Mouse (Mus musculus) CD4-positive, CD25-positive, alpha-beta regulatory T cell (primary cell): Measurements from ENCODE around the gene Txndc15. TPM values are rescaled to one million over a fixed set of nuclear protein-coding genes. Genes with fewer than 3 reads are reported as not detected.

Experiments used
- polyA plus RNA-seq: library from polyadenylated mRNA; unstranded; fragments of 100-300 nt; shearing (Covaris generic); gene quantifications from one replicate; pipeline ENCODE4 v1.2.1, GENCODE M21; 2017

Gene Txndc15
- 62.1 TPM for polyA plus RNA-seq

DNA sequence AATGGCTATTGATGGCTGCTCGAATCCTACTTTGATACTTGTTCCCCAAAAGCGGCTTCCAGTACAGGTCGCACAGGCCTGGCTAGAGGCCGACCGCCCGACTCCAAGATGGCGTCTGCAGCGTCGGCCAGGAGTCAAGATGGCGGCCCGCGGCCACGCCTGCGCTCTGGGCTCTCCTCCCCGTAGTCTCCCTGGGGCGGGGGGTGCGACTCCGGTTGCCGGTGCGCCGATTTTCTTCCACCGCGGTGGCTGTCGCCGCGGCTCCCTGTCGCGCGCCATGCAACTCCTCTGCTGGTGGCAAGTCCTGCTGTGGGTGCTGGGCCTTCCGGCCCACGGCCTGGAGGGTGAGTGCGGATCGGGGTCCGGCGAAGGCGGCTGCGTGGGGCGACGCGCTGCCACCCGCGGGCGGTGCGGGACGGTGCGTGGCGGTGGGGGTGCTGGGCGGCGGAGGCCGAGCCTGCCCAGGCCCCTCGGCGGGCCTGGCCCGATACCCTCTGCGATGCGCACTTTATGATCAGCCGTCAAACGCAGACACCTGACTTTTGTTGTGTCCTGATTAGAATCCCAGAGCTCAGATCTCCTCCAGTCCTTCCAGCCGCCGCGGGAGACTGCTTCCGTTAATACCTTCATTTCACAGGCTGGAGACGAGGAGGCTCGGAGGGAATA, at the start of gene Txndc15:
Txndc15 (plus strand) TSS at position 150 of the 666 bp plus-strand sequence.

DNA sequence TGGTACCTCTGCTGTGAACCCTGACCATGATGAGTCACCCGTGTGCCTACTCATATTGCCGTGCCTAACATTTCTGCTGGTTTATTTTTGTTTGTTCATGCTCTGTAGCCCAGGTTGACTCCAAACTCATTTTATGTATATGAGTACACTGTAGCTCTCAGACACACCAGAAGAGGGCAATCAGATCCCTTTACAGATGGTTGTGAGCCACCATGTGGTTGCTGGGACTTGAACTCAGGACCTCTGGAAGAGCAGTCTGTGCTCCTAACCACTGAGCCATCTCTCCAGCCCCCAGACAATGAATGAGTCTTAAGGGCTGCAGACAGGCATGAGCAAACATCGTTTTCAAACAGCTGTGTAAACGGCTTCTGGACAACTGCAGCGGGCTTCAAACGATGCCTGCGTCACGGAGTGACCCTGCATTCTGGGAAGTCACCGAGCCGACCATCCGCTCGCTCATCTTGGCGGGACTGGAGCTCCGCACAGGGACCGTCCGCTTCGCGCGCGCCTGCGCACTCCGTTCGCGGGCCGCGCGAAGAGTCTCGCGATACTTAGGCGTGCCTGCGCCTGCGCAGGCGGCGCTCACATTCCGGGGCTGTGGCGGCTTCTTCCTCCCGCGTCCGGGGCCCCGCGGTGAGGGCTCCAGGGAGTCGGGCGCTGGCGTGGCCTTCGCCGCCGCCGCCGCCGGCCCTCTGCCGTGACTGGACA, 21.8 kb upstream of the Txndc15 start, which contains the start of gene B230219D22Rik:
B230219D22Rik (plus strand) TSS at position 590 of the 708 bp plus-strand sequence.

DNA sequence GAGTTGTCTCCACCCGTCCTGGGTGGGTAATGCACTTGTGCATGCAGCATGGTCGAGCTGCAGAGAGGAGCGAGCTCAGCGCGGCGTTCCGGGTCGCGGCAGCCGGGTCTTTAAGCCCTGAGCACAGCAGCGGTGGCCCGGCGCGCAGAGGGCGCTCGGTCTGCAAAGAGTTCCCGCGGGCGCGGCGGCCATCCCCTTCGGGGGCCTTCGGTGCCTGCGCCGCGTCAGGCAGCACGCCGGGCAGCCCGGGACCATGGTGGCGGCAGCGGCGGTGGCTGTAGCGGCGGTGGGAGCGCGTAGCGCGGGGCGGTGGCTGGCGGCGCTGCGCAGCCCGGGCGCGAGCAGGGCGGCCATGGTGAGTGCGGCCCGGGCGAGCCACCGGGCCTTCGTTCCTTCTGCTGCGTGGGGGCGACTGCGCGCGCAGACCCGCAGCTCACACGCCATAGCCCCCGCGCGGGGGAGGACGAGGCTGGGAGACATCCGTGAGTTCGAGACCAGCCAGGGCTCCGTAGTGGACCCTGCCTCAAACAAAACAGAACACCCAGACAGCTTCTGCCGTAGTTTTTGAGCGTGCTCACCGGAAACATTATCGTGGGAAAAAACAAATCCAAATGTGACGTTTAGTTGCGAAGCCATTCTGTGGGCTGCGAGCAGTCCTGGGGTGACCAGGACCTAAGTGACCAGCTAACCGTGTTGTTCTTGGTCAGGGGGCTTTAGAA, 12.8 kb downstream of the Txndc15 start, which contains the start of gene Pcbd2:
Pcbd2 (plus strand) TSS at position 249 of the 719 bp plus-strand sequence.

Other genes starting within 250 kb of the Txndc15 start
- gene Dbn1, start 226.5 kb upstream of the Txndc15 start, polyA plus RNA-seq: not detected
- gene Pdlim7, start 201.0 kb upstream of the Txndc15 start, polyA plus RNA-seq: 8.8 TPM
- gene Dok3, start 185.4 kb upstream of the Txndc15 start, polyA plus RNA-seq: 1.6 TPM
- 85.3 TPM for gene Ddx41, start 178.0 kb upstream of the Txndc15 start, polyA plus RNA-seq
- gene Fam193b, start 143.5 kb upstream of the Txndc15 start, polyA plus RNA-seq: 69.3 TPM
- 293 TPM for gene Tmed9, start 140.9 kb upstream of the Txndc15 start, polyA plus RNA-seq
- 54.6 TPM for gene B4galt7, start 114.8 kb upstream of the Txndc15 start, polyA plus RNA-seq
- 37.0 TPM for gene Caml, start 91.6 kb upstream of the Txndc15 start, polyA plus RNA-seq
- gene Ddx46, start 79.6 kb upstream of the Txndc15 start, polyA plus RNA-seq: 68.7 TPM
- gene B230219D22Rik, start 21.5 kb upstream of the Txndc15 start, polyA plus RNA-seq: 27.4 TPM
- gene Pcbd2, start 12.7 kb downstream of the Txndc15 start, polyA plus RNA-seq: 68.8 TPM
- not detected for gene Catsper3, start 69.9 kb downstream of the Txndc15 start, polyA plus RNA-seq
- not detected for gene Pitx1, start 121.5 kb downstream of the Txndc15 start, polyA plus RNA-seq